Mouse (Mus musculus) heart, postnatal 0 days (tissue): ENCODE results near the gene Tbc1d20.

Experiments
- CTCF ChIP-seq: IDR thresholded peaks from 2 replicates; pipeline ENCODE4 v1.5.1; 2016; ENCODE audit warnings: antibody characterized with exemption, control low read depth, low read depth
- EP300 ChIP-seq: IDR thresholded peaks from 2 replicates; pipeline ENCODE4 v1.6.1; 2016; ENCODE audit warnings: antibody characterized with exemption, low read depth

GRCm38 (mm10) chr2:152361193-152361592, 67.6 kb downstream of the Tbc1d20 start:
- TF ChIP-seq CTCF (no peak), EP300 (no peak)
